Mouse (Mus musculus): Measurements from ENCODE around the gene Kcnma1. TPM values are rescaled to one million over a fixed set of nuclear protein-coding genes. Genes with fewer than 3 reads are reported as not detected.
A peak's percentile ranks its signal among the peaks of the same experiment; 100 is the strongest.

The Kcnma1 gene
- polyA plus RNA-seq, 1 experiment from 2014 or later, result 4.0 TPM

DNA sequence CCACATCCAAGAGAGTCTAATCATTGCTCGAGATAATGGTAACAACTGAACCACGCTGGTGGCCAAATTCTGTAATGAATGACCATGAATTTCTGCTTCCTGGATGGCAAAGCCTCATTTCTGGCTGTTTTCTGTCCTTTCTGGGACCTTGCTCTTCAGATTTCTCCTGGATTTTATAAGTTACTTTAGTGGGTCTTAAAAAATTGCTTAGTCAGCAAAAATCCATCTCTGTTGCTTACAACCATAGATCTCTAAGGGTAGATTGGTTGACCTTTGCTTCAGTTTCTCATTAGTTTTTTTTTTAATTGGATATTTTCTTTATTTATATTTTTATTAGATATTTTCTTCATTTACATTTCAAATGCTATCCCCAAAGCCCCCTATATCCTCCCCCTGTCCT, 496.9 kb downstream of the Kcnma1 start:
- Histone ChIP-seq H3K4me3 (no peak overlapping the region), H3K9ac (no peak overlapping the region), H3K27ac (no peak overlapping the region), H3K27me3 (no peaks in the 10 kb centered on the region), H3K4me2 (no peak overlapping the region), H3K9me3 (no peaks in the 10 kb centered on the region), H3K4me1 (peaks cover 22% of the 10 kb centered on the region), H3K36me3 (no peaks in the 10 kb centered on the region)
- WGBS, result 79% methylated on average over 2 of the region's 2 CpGs
- no peak for ATAC-seq (ENCODE audit: insufficient number of reproducible peaks, insufficient read depth, low FRiP score, low TSS enrichment, low read depth)

DNA sequence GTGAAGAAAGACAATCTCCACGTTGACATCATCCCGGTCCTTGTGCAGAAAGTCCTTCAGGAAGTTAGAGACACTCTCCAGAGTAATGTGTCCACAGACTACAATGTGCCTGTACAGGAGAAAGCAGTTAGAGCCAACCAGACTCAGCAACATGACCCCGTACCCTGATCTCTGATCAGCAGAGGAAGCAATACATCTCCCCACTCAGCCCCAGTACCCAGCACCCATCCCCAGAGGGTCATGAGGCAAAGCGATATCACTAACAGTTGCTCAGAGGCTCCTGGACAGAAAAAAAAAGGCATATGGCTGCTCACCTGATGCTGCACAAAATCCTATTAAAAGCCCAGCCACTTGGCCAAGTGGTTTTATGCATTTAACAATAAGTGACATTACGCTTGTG, 504.5 kb downstream of the Kcnma1 start:
- no peak overlapping the region for H3K4me2 ChIP-seq
- H3K27ac ChIP-seq, result no peak overlapping the region
- H3K9me3 ChIP-seq, result no peaks in the 10 kb centered on the region
- ATAC-seq (ENCODE audit: insufficient number of reproducible peaks, insufficient read depth, low FRiP score, low TSS enrichment, low read depth), result no peak
- no peaks in the 10 kb centered on the region for H3K27me3 ChIP-seq
- H3K9ac ChIP-seq, result no peak overlapping the region
- H3K4me3 ChIP-seq, result no peak overlapping the region
- 80% methylated on average over 5 of the region's 5 CpGs for whole genome bisulfite sequencing
- H3K4me1 ChIP-seq, result no peaks in the 10 kb centered on the region
- no peaks in the 10 kb centered on the region for H3K36me3 ChIP-seq

DNA sequence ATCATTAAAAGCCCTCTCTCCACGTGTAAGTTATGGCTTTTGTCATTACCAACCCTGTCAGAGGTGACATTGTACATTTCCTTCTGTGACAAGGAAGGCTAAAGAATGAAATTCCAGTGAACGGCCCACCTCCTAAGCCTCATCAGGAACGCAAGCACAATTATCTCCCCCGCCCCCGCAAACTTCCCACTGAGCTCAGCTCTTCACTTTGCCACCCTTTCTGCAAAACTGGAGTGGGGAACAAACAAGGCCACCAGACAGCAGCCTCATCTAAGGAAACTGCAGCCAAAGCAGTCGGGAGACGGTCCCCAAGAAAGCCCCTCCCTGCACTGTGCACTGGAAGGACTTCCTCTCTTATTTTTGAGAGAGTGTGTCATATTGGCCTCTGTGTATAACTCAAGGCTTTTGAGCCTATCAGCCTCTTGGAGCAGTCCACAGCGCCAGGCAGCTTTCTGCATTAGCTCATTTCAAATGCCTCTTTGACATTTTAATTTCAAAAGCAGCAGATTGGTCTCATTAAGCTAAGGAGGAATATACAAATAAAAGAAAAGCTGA, 512.0 kb downstream of the Kcnma1 start:
- H3K9me3 ChIP-seq, result no peaks in the 10 kb centered on the region
- 22% methylated on average over 8 of the region's 8 CpGs for WGBS
- ATAC-seq (ENCODE audit: insufficient number of reproducible peaks, insufficient read depth, low FRiP score, low TSS enrichment, low read depth), result no peak
- H3K36me3 ChIP-seq, result no peaks in the 10 kb centered on the region
- H3K4me1 ChIP-seq, result peaks cover 11% of the 10 kb centered on the region
- H3K4me3 ChIP-seq, result no peak overlapping the region
- H3K27ac ChIP-seq, result peak overlapping the region; percentile 40; the same call in 1 of the 2 replicates
- no peaks in the 10 kb centered on the region for H3K27me3 ChIP-seq
- no peak overlapping the region for H3K4me2 ChIP-seq
- no peak overlapping the region for H3K9ac ChIP-seq

DNA sequence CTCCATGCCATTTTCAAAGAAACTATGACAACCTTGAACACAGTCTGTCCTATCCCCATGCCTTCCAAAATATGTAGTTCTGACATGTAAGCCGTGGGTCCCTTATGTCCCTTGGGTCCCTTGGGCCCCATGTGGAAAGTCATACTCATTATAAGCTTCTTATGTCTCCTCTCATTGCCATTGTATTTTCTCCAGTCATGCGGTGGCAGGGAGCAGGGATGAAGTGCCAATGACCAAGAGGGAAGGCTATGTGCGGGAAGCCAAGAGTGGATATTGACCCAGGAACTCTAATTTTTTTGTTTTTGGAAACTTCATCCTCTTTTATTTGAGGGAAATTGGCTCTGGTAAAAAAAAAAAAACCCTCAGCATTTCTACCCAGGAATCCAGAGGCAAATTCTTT, 517.5 kb downstream of the Kcnma1 start:
- WGBS, result 89% methylated on average over 3 of the region's 3 CpGs
- no peaks in the 10 kb centered on the region for H3K36me3 ChIP-seq
- no peak overlapping the region for H3K27ac ChIP-seq
- H3K4me2 ChIP-seq, result no peak overlapping the region
- no peak overlapping the region for H3K9ac ChIP-seq
- no peaks in the 10 kb centered on the region for H3K9me3 ChIP-seq
- ATAC-seq (ENCODE audit: insufficient number of reproducible peaks, insufficient read depth, low FRiP score, low TSS enrichment, low read depth), result no peak
- peaks cover 35% of the 10 kb centered on the region for H3K4me1 ChIP-seq
- no peak overlapping the region for H3K4me3 ChIP-seq
- H3K27me3 ChIP-seq, result no peaks in the 10 kb centered on the region

DNA sequence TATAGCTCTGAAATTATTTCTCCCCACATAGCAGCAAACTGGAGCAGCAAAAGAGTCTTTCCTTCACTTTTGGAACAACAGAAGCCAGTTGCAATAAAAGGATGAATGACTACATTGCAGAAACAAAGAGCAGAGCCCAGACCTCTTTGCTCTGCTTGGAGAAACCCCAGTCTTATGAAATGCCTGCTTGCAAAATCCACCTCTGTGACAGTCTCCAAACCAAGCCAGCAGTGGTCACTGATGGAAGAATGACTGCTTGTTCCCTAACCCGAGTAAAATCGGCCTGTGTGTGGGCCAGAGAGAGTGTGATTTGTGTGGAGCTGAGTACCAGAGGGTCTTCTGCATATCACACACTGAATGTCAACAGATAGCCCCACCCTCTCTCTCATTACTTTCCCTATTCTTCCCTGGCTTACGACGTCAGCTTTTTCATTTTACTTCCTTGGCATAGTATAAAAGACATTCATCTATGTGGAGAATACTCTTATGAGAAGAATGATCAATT, 518.0 kb downstream of the Kcnma1 start:
- Histone ChIP-seq H3K27ac (no peak overlapping the region), H3K9me3 (no peaks in the 10 kb centered on the region), H3K4me2 (no peak overlapping the region), H3K4me3 (no peak overlapping the region), H3K9ac (no peak overlapping the region), H3K36me3 (no peaks in the 10 kb centered on the region), H3K27me3 (no peaks in the 10 kb centered on the region), H3K4me1 (peaks cover 32% of the 10 kb centered on the region)
- no peak for ATAC-seq (ENCODE audit: insufficient number of reproducible peaks, insufficient read depth, low FRiP score, low TSS enrichment, low read depth)
- 73% methylated on average over 4 of the region's 4 CpGs for WGBS

DNA sequence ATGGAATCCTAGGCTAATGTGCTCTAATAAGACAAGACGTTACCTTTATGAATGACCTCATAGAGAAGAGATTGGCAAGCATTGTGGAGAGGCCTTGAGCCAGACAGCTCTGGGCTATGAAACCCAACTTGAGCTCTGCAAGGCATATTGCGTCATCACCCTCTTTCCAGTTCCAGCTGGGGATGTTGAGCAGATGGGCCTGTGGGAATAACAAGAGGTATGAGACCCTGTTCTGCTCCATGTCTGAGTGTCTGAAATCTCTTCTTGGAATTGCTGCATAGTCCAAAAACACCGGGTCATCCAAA, 519.8 kb downstream of the Kcnma1 start:
- 35% methylated on average over 3 of the region's 3 CpGs for WGBS
- ATAC-seq (ENCODE audit: insufficient number of reproducible peaks, insufficient read depth, low FRiP score, low TSS enrichment, low read depth), result peak; percentile 73

DNA sequence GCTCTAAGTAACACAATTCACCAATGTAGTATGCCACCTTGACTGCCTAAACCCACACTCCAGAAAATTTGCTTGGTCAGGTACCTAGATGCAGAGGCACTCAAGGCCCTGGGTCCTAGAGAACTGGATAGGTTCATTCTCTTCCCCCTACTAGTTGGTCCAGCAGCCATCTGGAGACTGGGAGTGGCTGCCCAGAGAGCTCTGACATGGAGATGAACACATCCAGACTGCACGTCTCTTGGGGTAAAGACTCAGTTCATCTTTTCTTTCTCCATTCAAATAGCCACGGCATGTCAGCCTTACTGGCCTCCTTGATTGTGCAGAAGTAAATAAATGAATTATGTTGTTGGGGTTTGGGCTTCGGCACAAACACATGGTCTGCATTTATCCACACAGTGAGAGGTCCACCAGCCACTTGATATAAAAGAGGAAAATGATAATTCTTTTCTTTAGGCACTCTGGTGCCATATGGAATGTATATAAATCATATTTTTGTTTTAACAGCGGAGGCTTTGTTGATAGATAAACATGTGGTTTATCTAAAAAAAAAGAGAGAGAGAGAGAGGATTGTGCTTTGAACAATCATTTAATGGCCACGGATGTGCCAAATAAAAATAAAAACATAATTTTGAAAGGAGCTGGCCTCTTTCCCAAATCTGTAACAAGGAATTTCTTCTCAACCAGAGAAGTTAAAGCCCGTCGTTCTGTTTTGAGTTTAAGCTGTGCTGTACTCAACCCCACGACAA, 520.4 kb downstream of the Kcnma1 start:
- Histone ChIP-seq H3K27ac (peak overlapping the region; percentile 93), H3K27me3 (no peaks in the 10 kb centered on the region), H3K4me1 (peaks cover 32% of the 10 kb centered on the region), H3K4me3 (no peak overlapping the region), H3K36me3 (no peaks in the 10 kb centered on the region), H3K9me3 (no peaks in the 10 kb centered on the region), H3K9ac (no peak overlapping the region), H3K4me2 (no peak overlapping the region)
- ATAC-seq (ENCODE audit: insufficient number of reproducible peaks, insufficient read depth, low FRiP score, low TSS enrichment, low read depth), result peak; percentile 74
- WGBS, result 29% methylated on average over 8 of the region's 8 CpGs

More for the DNA sequence above, 519.8 kb downstream of the Kcnma1 start:
- peaks cover 32% of the 10 kb centered on the region for H3K4me1 ChIP-seq
- no peaks in the 10 kb centered on the region for H3K27me3 ChIP-seq
- H3K4me2 ChIP-seq, result no peak overlapping the region
- H3K9me3 ChIP-seq, result no peaks in the 10 kb centered on the region
- H3K36me3 ChIP-seq, result no peaks in the 10 kb centered on the region
- H3K4me3 ChIP-seq, result no peak overlapping the region
- H3K9ac ChIP-seq, result no peak overlapping the region
- H3K27ac ChIP-seq, result peak overlapping the region; percentile 91

DNA sequence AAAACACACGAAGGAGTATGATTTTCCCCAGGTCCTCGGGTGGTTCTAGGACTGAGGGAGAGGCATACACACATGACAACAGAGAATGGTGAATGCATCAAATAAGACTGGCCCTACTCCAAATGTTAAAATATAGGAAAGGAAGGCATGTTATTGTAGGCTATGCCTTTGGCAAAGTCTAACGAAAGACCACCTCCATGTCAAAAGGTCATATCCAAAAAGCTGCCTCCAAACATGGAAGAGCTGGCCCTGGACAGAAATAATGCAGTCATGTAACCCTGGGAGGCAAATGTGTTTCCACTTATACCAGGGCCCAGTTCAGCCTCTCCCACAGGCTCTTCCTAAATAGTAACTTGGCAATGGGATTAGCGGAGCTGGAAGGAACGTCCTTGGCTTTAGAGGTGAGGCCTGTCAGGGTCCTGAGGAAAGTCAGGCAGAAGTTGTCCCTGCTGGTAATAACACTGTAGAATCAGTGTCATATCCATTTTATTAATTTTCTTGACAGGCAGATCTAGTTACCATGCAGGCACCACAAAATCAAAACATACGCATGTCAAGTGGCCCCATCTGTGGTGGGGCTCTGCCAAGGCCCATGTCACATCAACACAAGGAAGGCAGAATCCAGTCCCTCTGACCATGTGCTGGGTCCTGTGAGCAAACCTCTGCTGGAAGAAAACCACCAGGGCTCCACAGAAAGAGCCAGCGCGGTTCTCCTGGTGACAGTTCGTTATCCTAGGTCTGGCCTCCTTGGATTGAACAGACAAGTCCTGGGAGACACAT, 521.5 kb downstream of the Kcnma1 start:
- 42% methylated on average over 9 of the region's 9 CpGs for WGBS
- peak overlapping the region; percentile 93 for H3K27ac ChIP-seq
- H3K4me3 ChIP-seq, result no peak overlapping the region

DNA sequence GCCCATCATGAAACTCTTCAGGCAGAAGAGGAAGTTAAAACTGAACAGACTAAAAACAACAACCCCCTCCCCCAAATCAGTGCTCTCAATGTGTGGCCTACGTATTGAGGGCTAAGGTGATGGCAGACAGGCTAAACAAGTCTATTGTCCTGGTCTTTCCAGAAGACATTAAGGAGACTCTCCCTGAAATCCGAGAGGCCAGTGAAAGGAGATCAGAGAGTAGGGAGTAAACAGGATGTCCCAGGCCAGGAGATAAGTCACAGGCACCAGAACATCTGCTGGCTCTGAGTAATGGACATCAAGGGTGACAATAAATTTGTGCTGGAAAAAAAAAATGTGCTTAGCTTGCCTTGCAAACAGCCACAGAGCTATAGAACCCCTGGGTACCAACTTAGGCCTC, 522.9 kb downstream of the Kcnma1 start:
- ATAC-seq (ENCODE audit: insufficient number of reproducible peaks, insufficient read depth, low FRiP score, low TSS enrichment, low read depth), result no peak
- no peaks in the 10 kb centered on the region for H3K27me3 ChIP-seq
- no peak overlapping the region for H3K27ac ChIP-seq
- WGBS, result 44% methylated on average over 2 of the region's 2 CpGs
- H3K9ac ChIP-seq, result no peak overlapping the region
- H3K4me3 ChIP-seq, result no peak overlapping the region
- no peaks in the 10 kb centered on the region for H3K9me3 ChIP-seq
- peaks cover 39% of the 10 kb centered on the region for H3K4me1 ChIP-seq
- H3K4me2 ChIP-seq, result no peak overlapping the region
- H3K36me3 ChIP-seq, result no peaks in the 10 kb centered on the region

More for the DNA sequence above, 521.5 kb downstream of the Kcnma1 start:
- ATAC-seq (ENCODE audit: insufficient number of reproducible peaks, insufficient read depth, low FRiP score, low TSS enrichment, low read depth), result peak; percentile 65; the same call in 1 of the 2 replicates
- H3K4me2 ChIP-seq, result no peak overlapping the region
- peaks cover 32% of the 10 kb centered on the region for H3K4me1 ChIP-seq
- no peaks in the 10 kb centered on the region for H3K27me3 ChIP-seq
- H3K9ac ChIP-seq, result no peak overlapping the region
- no peaks in the 10 kb centered on the region for H3K36me3 ChIP-seq
- H3K9me3 ChIP-seq, result no peaks in the 10 kb centered on the region

DNA sequence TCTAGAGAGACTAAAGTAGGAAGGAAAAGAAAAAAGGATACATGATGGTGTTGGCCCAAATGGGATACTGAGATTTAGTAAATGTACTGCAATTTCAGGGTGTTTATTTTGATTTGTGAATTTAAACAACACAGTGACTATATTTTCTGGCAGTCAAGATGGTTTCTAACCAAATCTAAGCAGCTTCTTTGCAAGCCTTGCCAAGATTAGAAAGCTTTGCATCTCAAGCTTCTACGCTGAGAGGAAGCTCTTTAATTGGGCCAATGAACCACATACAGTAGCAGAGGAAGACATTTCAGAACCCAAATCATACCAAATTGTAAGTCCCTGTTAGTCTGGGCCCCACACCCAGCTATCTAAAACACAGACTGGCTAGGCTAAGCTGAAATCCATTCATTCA, 527.6 kb downstream of the Kcnma1 start:
- Histone ChIP-seq H3K4me3 (no peak overlapping the region), H3K27me3 (no peaks in the 10 kb centered on the region), H3K36me3 (no peaks in the 10 kb centered on the region), H3K9ac (no peak overlapping the region), H3K4me2 (no peak overlapping the region), H3K27ac (no peak overlapping the region), H3K9me3 (no peaks in the 10 kb centered on the region), H3K4me1 (peaks cover 17% of the 10 kb centered on the region; the same call in 1 of the 2 replicates)
- WGBS, result 49% methylated on average over 1 of the region's 1 CpGs
- ATAC-seq (ENCODE audit: insufficient number of reproducible peaks, insufficient read depth, low FRiP score, low TSS enrichment, low read depth), result no peak

DNA sequence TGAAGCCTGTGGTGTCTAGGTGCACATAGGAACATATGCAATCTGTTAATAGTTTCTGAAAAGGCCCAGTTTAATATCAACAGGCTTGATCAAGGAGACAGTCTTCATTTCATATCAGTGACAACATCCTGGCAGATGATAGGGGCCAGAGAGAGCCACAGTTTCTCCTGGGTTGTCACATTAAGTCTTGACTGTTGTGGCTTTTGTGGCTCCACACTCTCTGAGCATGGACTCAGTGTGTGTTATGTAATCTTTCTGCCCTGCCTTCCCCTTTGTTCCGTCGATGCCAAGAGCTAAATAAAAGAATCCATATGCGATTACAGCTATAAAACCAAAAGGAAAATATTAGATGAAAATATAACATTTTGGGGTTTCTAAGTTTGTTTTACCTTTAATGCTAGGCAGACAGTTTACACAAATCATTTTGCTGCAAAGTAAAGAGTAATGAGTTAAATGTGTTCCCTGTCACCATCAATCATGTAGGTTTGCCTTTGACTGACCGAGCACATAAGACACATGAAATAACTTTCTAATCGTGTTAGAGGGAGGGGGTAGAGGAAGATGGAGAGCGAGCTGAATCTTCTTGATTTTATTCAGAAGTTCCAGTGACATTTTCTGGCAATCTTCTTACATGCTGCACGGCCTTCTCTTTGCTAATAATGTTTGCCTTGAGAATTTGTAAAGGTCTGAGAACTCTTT, 528.3 kb downstream of the Kcnma1 start:
- H3K4me2 ChIP-seq, result no peak overlapping the region
- H3K9ac ChIP-seq, result no peak overlapping the region
- WGBS, result 33% methylated on average over 7 of the region's 7 CpGs
- no peaks in the 10 kb centered on the region for H3K9me3 ChIP-seq
- no peak for ATAC-seq (ENCODE audit: insufficient number of reproducible peaks, insufficient read depth, low FRiP score, low TSS enrichment, low read depth)
- H3K36me3 ChIP-seq, result no peaks in the 10 kb centered on the region
- H3K27ac ChIP-seq, result peak overlapping the region; percentile 49
- H3K4me1 ChIP-seq, result peaks cover 17% of the 10 kb centered on the region; the same call in 1 of the 2 replicates
- H3K4me3 ChIP-seq, result no peak overlapping the region
- no peaks in the 10 kb centered on the region for H3K27me3 ChIP-seq

Data from embryonic facial prominence, embryonic 13.5 days (tissue).